Mouse (Mus musculus): ENCODE data around the gene Fbxo42. TPM values are rescaled to one million over a fixed set of nuclear protein-coding genes. Genes with fewer than 3 reads are reported as not detected.

The Fbxo42 gene
- 24.4 and 25.2 TPM in 2 replicates for polyA plus RNA-seq (2012; rRNA removed)

GRCm38 (mm10) chr4:141147112-141148008 is at the start of gene Fbxo42:
Gene Fbxo42 (plus strand): TSS chr4:141147913.

GRCm38 (mm10) chr4:141139116-141139970 is 8.4 kb upstream of the Fbxo42 start, which contains the start of gene Szrd1:
Gene Szrd1 (minus strand): TSS chr4:141139775.

GRCm38 (mm10) chr4:141213770-141214336 is 66.1 kb downstream of the Fbxo42 start, which contains the start of gene Rsg1:
Gene Rsg1 (plus strand): TSS chr4:141213956.

GRCm38 (mm10) chr4:141239388-141240125 is 91.8 kb downstream of the Fbxo42 start, which contains the start of gene Arhgef19:
Gene Arhgef19 (plus strand): TSS chr4:141239499.

Other genes with a start within 250 kb of the Fbxo42 start
- 0.66 and 1.4 TPM in 2 replicates for gene Padi2, start 241.6 kb upstream of the Fbxo42 start, polyA plus RNA-seq (2012; rRNA removed)
- 240 and 266 TPM in 2 replicates for gene Sdhb, start 186.7 kb upstream of the Fbxo42 start, polyA plus RNA-seq (2012; rRNA removed)
- 236 and 259 TPM in 2 replicates for gene Atp13a2, start 161.0 kb upstream of the Fbxo42 start, polyA plus RNA-seq (2012; rRNA removed)
- 96.4 and 101 TPM in 2 replicates for gene Mfap2, start 137.5 kb upstream of the Fbxo42 start, polyA plus RNA-seq (2012; rRNA removed)
- 35.1 and 35.4 TPM in 2 replicates for gene Crocc, start 87.4 kb upstream of the Fbxo42 start, polyA plus RNA-seq (2012; rRNA removed)
- gene Necap2, start 69.6 kb upstream of the Fbxo42 start, polyA plus RNA-seq (2012; rRNA removed): 55.3 and 58.8 TPM in 2 replicates
- 0.13 and 0.33 TPM in 2 replicates for gene Spata21, start 59.6 kb upstream of the Fbxo42 start, polyA plus RNA-seq (2012; rRNA removed)
- 28.0 and 28.2 TPM in 2 replicates for gene Szrd1, start 8.1 kb upstream of the Fbxo42 start, polyA plus RNA-seq (2012; rRNA removed)
- 5.0 and 5.1 TPM in 2 replicates for gene Rsg1, start 66.0 kb downstream of the Fbxo42 start, polyA plus RNA-seq (2012; rRNA removed)
- gene Arhgef19, start 91.6 kb downstream of the Fbxo42 start, polyA plus RNA-seq (2012; rRNA removed): 0.80 and 1.3 TPM in 2 replicates
- gene Epha2, start 153.3 kb downstream of the Fbxo42 start, polyA plus RNA-seq (2012; rRNA removed): 2.2 and 2.3 TPM in 2 replicates
- 44.2 and 47.9 TPM in 2 replicates for gene Fam131c, start 220.3 kb downstream of the Fbxo42 start, polyA plus RNA-seq (2012; rRNA removed)

Measured in central nervous system, embryonic 18 days (tissue).